Mouse (Mus musculus): ENCODE data around the gene Ptprj. TPM values are rescaled to one million over a fixed set of nuclear protein-coding genes. Genes with fewer than 3 reads are reported as not detected.

Gene Ptprj
- polyA plus RNA-seq, 1 experiment from 2014 or later = 2.1 TPM

DNA sequence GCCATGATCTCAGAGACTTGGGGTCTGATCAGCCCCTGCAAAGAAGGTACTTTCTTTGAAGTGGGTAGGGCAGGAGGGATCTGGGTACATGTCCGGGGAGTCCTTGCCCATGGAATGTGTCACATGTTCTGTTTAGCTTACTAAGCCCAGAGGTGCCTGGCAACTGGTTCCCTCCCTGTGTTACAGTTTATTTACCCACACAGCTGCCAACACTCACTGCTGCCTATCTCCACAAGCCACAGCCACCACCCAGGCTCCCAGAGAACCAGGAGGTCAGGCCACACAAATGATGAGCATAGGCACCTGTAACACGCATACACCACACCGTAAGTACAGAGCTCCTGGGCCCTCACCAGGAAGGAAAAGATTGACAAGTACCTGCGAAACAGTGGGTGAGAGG, 26.6 kb downstream of the Ptprj start:
- peak; percentile 96 for ATAC-seq (ENCODE audit: low FRiP score, low TSS enrichment)
- WGBS = 63% methylated on average over 4 of the region's 4 CpGs
- H3K4me3 ChIP-seq (ENCODE audit: low read depth, low read length) = no peak overlapping the region
- 0 out of 2 replicates have a peak, but pooled peaks cover 2% of the 10 kb centered on the region for H3K4me1 ChIP-seq (replicated peaks; ENCODE audit: control insufficient read depth, insufficient read depth)
- H3K9me3 ChIP-seq (ENCODE audit: control insufficient read depth, low read length) = no peaks in the 10 kb centered on the region
- H3K36me3 ChIP-seq (ENCODE audit: control insufficient read depth, insufficient read depth, low read length) = no peaks in the 10 kb centered on the region
- peak overlapping the region; percentile 56 for H3K27ac ChIP-seq (replicated peaks)
- no peak overlapping the region for H3K4me2 ChIP-seq (replicated peaks; ENCODE audit: low read depth)
- TF ChIP-seq EP300 (optimal IDR thresholded peaks at IDR 0.05) (no peak), CTCF (IDR thresholded peaks at IDR 0.05; ENCODE audit: low read depth) (no peak)
- no peaks in the 10 kb centered on the region for H3K27me3 ChIP-seq (ENCODE audit: control insufficient read depth, insufficient read depth, low read length)
- no peak overlapping the region for H3K9ac ChIP-seq (ENCODE audit: low read length)
- peak; percentile 80 for DNase-seq (ENCODE audit: low spot score)

DNA sequence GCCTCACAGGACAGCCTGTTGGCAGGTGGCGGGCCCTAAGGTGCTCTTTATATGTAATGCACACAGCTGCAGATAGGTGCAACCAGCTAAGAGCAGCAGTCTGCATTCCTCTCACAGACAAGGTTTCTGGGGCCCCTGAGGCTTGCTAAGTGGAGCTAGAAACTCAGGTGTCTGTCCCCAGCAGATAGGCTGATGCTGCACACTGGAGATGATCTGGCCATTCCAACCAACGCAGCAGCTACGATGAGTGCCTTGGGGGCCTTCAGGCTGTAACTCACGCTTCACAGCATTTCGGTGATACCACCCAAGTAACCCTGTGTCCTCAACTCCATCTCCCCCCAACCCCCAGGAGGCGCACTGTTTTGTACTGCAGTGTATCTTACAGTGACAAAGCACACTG, 29.8 kb downstream of the Ptprj start:
- Histone ChIP-seq H3K4me1 (replicated peaks; ENCODE audit: control insufficient read depth, insufficient read depth) (peaks cover 5% of the 10 kb centered on the region; the same call in 1 of the 2 replicates), H3K36me3 (ENCODE audit: control insufficient read depth, insufficient read depth, low read length) (no peaks in the 10 kb centered on the region), H3K9ac (ENCODE audit: low read length) (no peak overlapping the region), H3K4me3 (ENCODE audit: low read depth, low read length) (no peak overlapping the region), H3K4me2 (replicated peaks; ENCODE audit: low read depth) (no peak overlapping the region), H3K27me3 (ENCODE audit: control insufficient read depth, insufficient read depth, low read length) (no peaks in the 10 kb centered on the region), H3K9me3 (ENCODE audit: control insufficient read depth, low read length) (no peaks in the 10 kb centered on the region), H3K27ac (replicated peaks) (no peak overlapping the region)
- no peak for ATAC-seq (ENCODE audit: low FRiP score, low TSS enrichment)
- no peak for TF ChIP-seq EP300 (optimal IDR thresholded peaks at IDR 0.05)
- TF ChIP-seq CTCF (IDR thresholded peaks at IDR 0.05; ENCODE audit: low read depth) = peak; percentile 14; the same call in 1 of the 2 replicates
- no peak for DNase-seq (ENCODE audit: low spot score)
- 91% methylated on average over 6 of the region's 6 CpGs for WGBS

DNA sequence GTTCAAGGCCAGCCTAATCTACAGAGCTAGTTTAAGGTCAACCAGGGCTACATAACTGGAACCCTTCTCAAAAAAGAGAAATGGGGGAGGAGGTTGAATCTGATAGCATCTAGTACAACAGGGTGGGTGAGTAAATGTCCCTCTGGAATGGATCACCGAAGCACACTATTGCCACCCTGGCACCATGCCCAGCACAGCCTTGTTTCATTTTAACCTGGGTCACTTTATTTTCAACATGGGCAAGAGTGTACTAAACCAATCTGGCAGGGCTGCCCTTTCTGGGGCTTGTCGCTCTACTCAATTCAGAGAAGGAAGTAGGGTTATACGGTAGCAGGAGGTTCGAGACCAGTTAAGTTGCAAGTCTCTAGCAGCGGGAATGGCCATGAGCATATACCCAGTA, 31.9 kb downstream of the Ptprj start:
- no peaks in the 10 kb centered on the region for H3K27me3 ChIP-seq (ENCODE audit: control insufficient read depth, insufficient read depth, low read length)
- TF ChIP-seq EP300 (optimal IDR thresholded peaks at IDR 0.05) (no peak), CTCF (IDR thresholded peaks at IDR 0.05; ENCODE audit: low read depth) (no peak)

DNA sequence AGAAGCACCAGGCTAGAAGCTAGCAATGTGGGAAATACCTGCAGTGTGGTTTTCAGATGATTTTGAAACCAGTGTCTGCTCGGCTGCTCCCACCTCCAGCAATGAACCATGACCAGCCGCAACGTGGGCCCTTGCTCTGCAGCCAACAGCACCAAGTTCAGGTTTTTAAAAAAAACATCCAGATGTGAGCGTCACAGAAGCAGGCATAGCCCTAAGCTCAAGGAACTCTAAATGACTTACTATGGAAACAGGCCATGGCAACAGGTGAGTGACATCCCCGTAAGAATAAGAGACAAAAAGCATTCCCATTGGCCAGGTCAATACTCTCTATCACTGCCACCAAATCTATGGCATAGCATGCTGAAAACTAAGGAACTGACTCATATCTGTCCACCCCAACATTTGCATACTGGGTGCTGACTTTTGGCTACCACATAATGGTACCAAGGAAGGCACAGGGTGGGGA, 33.3 kb downstream of the Ptprj start:
- Histone ChIP-seq H3K4me1 (replicated peaks; ENCODE audit: control insufficient read depth, insufficient read depth) (peaks cover 3% of the 10 kb centered on the region; the same call in 1 of the 2 replicates), H3K4me3 (ENCODE audit: low read depth, low read length) (no peak overlapping the region), H3K9me3 (ENCODE audit: control insufficient read depth, low read length) (no peaks in the 10 kb centered on the region), H3K9ac (ENCODE audit: low read length) (no peak overlapping the region), H3K27ac (replicated peaks) (no peak overlapping the region), H3K36me3 (ENCODE audit: control insufficient read depth, insufficient read depth, low read length) (no peaks in the 10 kb centered on the region), H3K27me3 (ENCODE audit: control insufficient read depth, insufficient read depth, low read length) (no peaks in the 10 kb centered on the region), H3K4me2 (replicated peaks; ENCODE audit: low read depth) (no peak overlapping the region)
- WGBS = 86% methylated on average over 5 of the region's 5 CpGs
- TF ChIP-seq EP300 (optimal IDR thresholded peaks at IDR 0.05) = no peak
- TF ChIP-seq CTCF (IDR thresholded peaks at IDR 0.05; ENCODE audit: low read depth) = no peak
- ATAC-seq (ENCODE audit: low FRiP score, low TSS enrichment) = no peak
- DNase-seq (ENCODE audit: low spot score) = no peak

More for the DNA sequence above, 31.9 kb downstream of the Ptprj start:
- no peak for ATAC-seq (ENCODE audit: low FRiP score, low TSS enrichment)
- WGBS = 70% methylated on average over 5 of the region's 5 CpGs
- no peaks in the 10 kb centered on the region for H3K9me3 ChIP-seq (ENCODE audit: control insufficient read depth, low read length)
- peaks cover 3% of the 10 kb centered on the region; the same call in 1 of the 2 replicates for H3K4me1 ChIP-seq (replicated peaks; ENCODE audit: control insufficient read depth, insufficient read depth)
- H3K4me3 ChIP-seq (ENCODE audit: low read depth, low read length) = no peak overlapping the region
- H3K9ac ChIP-seq (ENCODE audit: low read length) = no peak overlapping the region
- no peak overlapping the region for H3K4me2 ChIP-seq (replicated peaks; ENCODE audit: low read depth)
- no peak overlapping the region for H3K27ac ChIP-seq (replicated peaks)
- no peaks in the 10 kb centered on the region for H3K36me3 ChIP-seq (ENCODE audit: control insufficient read depth, insufficient read depth, low read length)
- peak; percentile 36 for DNase-seq (ENCODE audit: low spot score)

DNA sequence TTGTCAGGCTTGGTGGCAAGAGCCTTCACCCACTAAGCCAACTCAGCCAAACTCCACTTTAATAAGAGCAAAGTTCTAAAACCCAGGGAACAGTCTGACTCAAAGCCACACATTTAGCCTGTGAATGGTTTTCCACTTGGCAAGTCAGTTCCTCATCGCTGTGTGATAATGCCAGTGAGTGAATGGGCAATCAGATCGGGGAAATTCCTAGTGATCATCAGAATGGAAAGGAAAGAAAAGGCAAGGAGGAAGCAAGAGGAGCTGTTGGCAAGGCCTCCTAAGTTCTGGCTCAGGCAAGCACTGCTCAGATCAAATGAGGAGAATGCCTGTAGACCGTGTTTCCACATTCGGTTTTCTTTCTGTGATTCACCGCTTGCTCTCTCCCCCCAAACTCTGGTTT, 35.2 kb downstream of the Ptprj start:
- DNase-seq (ENCODE audit: low spot score) = no peak
- Histone ChIP-seq H3K4me1 (replicated peaks; ENCODE audit: control insufficient read depth, insufficient read depth) (peaks cover 3% of the 10 kb centered on the region; the same call in 1 of the 2 replicates), H3K9me3 (ENCODE audit: control insufficient read depth, low read length) (no peaks in the 10 kb centered on the region), H3K4me2 (replicated peaks; ENCODE audit: low read depth) (no peak overlapping the region), H3K27ac (replicated peaks) (no peak overlapping the region), H3K9ac (ENCODE audit: low read length) (no peak overlapping the region), H3K36me3 (ENCODE audit: control insufficient read depth, insufficient read depth, low read length) (no peaks in the 10 kb centered on the region), H3K4me3 (ENCODE audit: low read depth, low read length) (no peak overlapping the region), H3K27me3 (ENCODE audit: control insufficient read depth, insufficient read depth, low read length) (no peaks in the 10 kb centered on the region)
- TF ChIP-seq EP300 (optimal IDR thresholded peaks at IDR 0.05) (no peak), CTCF (IDR thresholded peaks at IDR 0.05; ENCODE audit: low read depth) (no peak)
- 65% methylated on average over 5 of the region's 5 CpGs for WGBS
- ATAC-seq (ENCODE audit: low FRiP score, low TSS enrichment) = no peak

DNA sequence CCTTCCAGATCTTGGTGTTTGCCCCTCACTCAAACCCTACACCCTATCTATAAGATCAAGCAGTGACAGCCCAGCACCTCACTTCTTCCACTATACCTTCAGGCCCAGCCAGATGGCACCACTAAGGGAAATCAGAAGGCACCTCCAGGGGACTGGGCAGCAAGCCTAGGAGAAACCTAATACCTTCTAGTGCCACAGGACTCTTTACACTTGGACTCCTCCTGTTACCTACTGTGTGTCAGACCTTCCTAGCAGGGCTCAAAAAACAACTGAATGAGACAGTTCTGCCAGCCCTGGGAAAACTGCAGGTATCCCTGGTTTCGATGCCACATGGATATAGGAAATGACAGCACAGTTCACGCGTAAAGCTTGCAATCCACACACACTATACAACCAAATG, 36.5 kb downstream of the Ptprj start:
- Histone ChIP-seq H3K4me3 (ENCODE audit: low read depth, low read length) (no peak overlapping the region), H3K9ac (ENCODE audit: low read length) (no peak overlapping the region), H3K9me3 (ENCODE audit: control insufficient read depth, low read length) (no peaks in the 10 kb centered on the region), H3K27ac (replicated peaks) (no peak overlapping the region), H3K27me3 (ENCODE audit: control insufficient read depth, insufficient read depth, low read length) (no peaks in the 10 kb centered on the region), H3K36me3 (ENCODE audit: control insufficient read depth, insufficient read depth, low read length) (no peaks in the 10 kb centered on the region), H3K4me2 (replicated peaks; ENCODE audit: low read depth) (no peak overlapping the region), H3K4me1 (replicated peaks; ENCODE audit: control insufficient read depth, insufficient read depth) (peaks cover 3% of the 10 kb centered on the region; the same call in 1 of the 2 replicates)
- ATAC-seq (ENCODE audit: low FRiP score, low TSS enrichment) (no peak), DNase-seq (ENCODE audit: low spot score) (no peak)
- TF ChIP-seq EP300 (optimal IDR thresholded peaks at IDR 0.05) (no peak), CTCF (IDR thresholded peaks at IDR 0.05; ENCODE audit: low read depth) (no peak)
- 97% methylated on average over 3 of the region's 3 CpGs for WGBS

Measured in stomach, postnatal 0 days (tissue).